Mouse (Mus musculus) right cerebral cortex, postnatal 10 days (tissue): ENCODE data around the gene Vmo1.

Experiments
- DNase-seq, 2 experiments: peaks; one replicate each; pipeline ENCODE4 v3.0.0; 2021; ENCODE audit warnings: low spot score in 2 of 2

The Vmo1 gene

DNA sequence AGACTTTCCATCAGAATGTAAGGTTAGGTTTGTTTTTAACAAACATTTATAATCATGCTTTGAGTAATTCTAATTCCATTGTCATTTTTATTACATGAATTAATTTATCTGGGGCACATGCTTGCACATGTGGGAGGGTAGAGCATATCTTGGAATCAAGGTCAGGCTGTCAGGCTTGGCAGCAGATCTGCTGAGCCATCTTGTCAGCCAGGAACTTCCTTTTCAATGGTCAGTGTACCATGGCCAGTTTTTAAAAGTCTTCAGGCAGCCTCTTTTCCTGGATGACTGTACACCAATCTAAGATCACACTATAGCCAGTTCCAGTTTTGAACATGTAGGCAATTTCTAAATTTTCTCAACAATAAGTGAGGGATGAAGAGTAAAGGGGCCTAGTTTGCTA, 41.7 kb downstream of the Vmo1 start:
- DNase-seq = no peak

DNA sequence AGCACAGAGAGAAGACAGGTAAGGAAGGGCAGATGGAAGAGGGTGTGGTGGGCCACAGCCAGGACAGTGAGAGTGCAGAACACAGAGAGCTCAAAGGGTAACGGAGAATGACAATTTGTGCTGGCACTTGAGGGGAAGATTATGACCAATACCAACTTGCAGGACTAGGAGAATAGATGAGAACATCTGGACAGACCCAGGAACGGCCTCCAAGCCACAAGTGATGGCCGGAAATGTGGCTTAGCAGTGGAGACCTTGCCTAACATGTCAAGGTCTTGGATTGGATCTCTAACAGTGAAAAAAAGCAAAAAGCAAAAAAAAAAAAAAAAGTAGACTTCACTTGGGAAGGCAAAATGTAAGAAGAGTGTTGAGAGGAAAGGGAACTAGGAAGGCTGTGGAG, 44.7 kb downstream of the Vmo1 start:
- no peak for DNase-seq

DNA sequence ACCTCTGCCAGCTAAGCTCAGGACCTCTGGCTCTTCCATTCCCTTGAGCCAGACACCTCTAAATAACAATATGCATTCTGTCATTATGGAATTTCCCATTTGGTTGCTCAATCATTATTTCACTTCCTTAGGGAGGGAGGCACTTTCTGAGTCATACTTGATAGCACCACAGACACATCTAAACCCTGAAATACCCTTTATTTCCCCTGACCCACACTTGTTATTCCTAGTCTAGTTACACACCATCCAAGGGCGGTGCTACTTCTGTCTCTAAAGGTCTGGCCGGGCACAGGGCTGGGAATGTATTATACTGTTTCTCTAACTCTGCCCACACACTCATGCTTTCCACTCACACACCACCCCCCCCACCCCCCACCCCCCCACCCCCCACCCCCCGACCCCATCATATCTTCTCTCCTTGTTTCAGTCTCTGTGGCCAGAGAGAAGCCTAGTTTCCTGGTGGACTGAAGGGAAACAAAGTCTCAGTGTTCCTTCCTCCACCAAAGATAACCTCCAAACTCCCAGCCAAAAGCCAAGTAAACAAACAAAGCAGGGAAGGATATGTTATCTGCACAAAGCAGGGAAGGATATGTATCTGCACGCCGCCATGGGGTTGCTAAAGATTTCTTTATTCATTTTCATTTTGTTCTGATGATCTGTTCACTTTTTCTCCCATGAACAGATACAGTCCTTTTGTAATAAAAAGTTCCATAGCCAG, 46.4 kb downstream of the Vmo1 start:
- DNase-seq = no peak

DNA sequence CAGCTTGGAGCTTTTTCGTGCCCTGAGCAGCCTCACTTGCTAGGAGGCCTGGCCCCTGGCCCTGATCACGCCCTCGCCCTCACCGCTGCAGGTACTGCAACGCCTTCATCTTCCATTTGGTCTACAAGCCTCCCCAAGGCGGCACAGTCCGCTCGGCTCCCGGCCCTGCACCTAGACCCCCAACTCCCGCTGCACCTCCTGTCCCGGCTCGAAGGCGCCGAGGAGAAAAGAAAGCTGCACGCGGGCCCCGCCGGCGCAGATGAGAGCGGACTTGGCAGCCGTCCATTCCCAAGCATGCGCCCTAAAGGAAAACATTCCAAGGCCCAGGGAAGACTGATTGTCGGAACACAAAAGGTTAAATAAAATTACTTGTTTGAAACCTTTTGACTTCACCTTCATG, 48.6 kb downstream of the Vmo1 start:
- peak in 1 of 2 experiments; percentile 48 for DNase-seq

DNA sequence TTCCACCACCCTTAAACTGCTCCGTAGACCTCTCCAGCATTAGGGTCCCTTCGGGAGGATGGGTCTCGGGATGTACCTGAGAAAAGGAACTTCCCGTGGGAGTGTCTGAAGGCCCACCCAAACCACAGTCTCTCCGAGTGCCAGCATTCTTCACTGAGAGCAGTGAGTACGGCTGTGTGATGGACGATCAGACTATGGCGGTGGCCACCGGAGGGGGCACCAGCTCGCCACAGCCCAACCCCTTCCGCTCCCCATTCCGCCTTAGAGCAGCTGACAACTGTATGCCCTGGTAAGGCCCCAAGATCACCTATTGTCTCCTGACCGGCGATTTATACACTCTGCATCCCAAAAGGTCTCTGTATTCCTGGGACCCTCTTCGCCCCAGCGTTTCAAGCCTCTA, 49.2 kb downstream of the Vmo1 start:
- DNase-seq = no peak

DNA sequence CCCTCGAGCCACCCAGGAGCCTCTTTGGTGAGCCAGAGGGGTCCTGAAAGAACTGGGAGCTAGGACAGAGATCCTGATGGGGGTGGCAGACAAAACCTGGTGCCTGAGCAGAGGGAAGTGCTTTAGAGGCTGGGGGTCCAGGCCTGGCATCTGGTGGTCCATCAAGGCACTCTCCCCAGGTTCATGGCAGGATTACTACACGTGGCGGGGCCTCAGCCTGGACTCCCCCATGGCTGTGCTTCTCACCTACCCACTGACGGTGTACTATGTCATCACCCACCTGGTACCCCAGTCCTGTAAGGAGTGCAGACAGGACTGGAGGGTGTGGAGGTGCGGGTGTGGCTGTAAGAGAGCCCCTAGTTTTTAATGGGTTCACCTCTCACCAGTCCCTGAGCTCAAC, 50.4 kb downstream of the Vmo1 start:
- DNase-seq = no peak
